Mouse (Mus musculus): ENCODE data around the gene Gm15128.
"Not testable (repeated sequence)": the region's sequence is repeated elsewhere in the genome, so short reads cannot be mapped to it uniquely, and the experiment has no call there.

Gene Gm15128

GRCm38 (mm10) chrX:147765691-147766090 lies at the start of gene Gm15128:
Gene Gm15128 (plus strand): TSS chrX:147765991.
- DNase-seq (ENCODE audit: low spot score in 2 of 2): not testable (repeated sequence)

Measured in frontal cortex, postnatal 25 days (tissue).